ENCODE assay signal across 23 mouse cellular contexts in genomic region chr5:135053356-135053755, GRCm38 (mm10). TPM values are rescaled to one million over a fixed set of nuclear protein-coding genes. Genes with fewer than 3 reads are reported as not detected.
DNase-seq lines count a peak whose midpoint lies in the region; TF ChIP-seq lines count a peak whose summit lies in the region.
"Had no signal": no experiment of that assay in that cellular context is flagged by ENCODE, and none has a peak within 500 bp of the region (broad histone marks: within the 10 kb centered on the region; RNA-seq: fewer than 3 reads in every experiment).

No protein-coding gene starts in this region.

- no peaks in the 10 kb centered on the region for H3K27me3 ChIP-seq in heart, embryonic 10.5 days (ENCODE audit: insufficient read depth, poor library complexity, severe bottlenecking)
- H3K27me3 ChIP-seq in limb, embryonic 10.5 days (ENCODE audit: low read depth, poor library complexity, severe bottlenecking), result no peaks in the 10 kb centered on the region
- H3K27me3 ChIP-seq: CH12.LX; embryonic facial prominence, embryonic 12.5 days; forebrain, embryonic 13.5 days; Patski had no signal

- H3K4me1 ChIP-seq in heart, embryonic 10.5 days, result no peaks in the 10 kb centered on the region
- no peaks in the 10 kb centered on the region for H3K4me1 ChIP-seq in limb, embryonic 10.5 days
- H3K4me1 ChIP-seq: embryonic facial prominence, embryonic 10.5 days; embryonic facial prominence, embryonic 12.5 days; forebrain, embryonic 13.5 days had no signal

- WGBS in heart, embryonic 10.5 days, result 74% methylated on average over 12 of the region's 12 CpGs
- WGBS in limb, embryonic 10.5 days, result 92% methylated on average over 12 of the region's 12 CpGs

- no peak overlapping the region for H3K4me3 ChIP-seq in gastrocnemius, adult 2 months
- no peak overlapping the region for H3K4me3 ChIP-seq in heart, embryonic 10.5 days
- H3K4me3 ChIP-seq in left cerebral cortex, adult 2 months, result no peak overlapping the region
- H3K4me3 ChIP-seq in limb, embryonic 10.5 days, result no peak overlapping the region
- H3K4me3 ChIP-seq: embryonic facial prominence, embryonic 10.5 days; embryonic facial prominence, embryonic 12.5 days; forebrain, embryonic 13.5 days had no signal

- DNase-seq in gastrocnemius, adult 2 months, result no peak
- DNase-seq in gastrocnemius, postnatal 14 days, result no peak
- peak; percentile 74 for DNase-seq in heart, embryonic 10.5 days (ENCODE audit: low spot score)
- no peak for DNase-seq in heart, adult 18-20 months
- DNase-seq in left cerebral cortex, adult 2 months (ENCODE audit: extremely low spot score in 1 of 2, low spot score in 2 of 2), result no peak
- no peak for DNase-seq in left cerebral cortex, postnatal 14 days (ENCODE audit: low spot score in 2 of 2)
- no peak for DNase-seq in limb, embryonic 10.5 days (ENCODE audit: low spot score)
- DNase-seq: adrenal gland, adult 8-10 months; adrenal gland, postnatal 14 days; adrenal gland, postnatal 36 days; B cell, adult 2 months; cerebellum, adult 11-12 months; cerebellum, adult 2 months; cerebellum, adult 9-10 months; cerebellum, postnatal 25 days had no signal

- intact Hi-C loops in gastrocnemius, adult 2 months (cut with DNase I), result no loop called here
- intact Hi-C loops in gastrocnemius, postnatal 14 days (cut with DNase I; ENCODE audit: low total_unique reads), result no loop called here
- intact Hi-C loops in left cerebral cortex, adult 2 months (cut with DNase I), result no loop called here
- intact Hi-C loops in left cerebral cortex, postnatal 14 days (cut with DNase I), result loop anchor here (5.0 kb wide), 1 partner anchor 36 kb away; no protein-coding TSS in a partner anchor

- H3K9me3 ChIP-seq in heart, embryonic 10.5 days, result no peaks in the 10 kb centered on the region
- H3K9me3 ChIP-seq in limb, embryonic 10.5 days (replicated peaks), result no peaks in the 10 kb centered on the region
- H3K9me3 ChIP-seq: embryonic facial prominence, embryonic 10.5 days; embryonic facial prominence, embryonic 12.5 days; forebrain, embryonic 13.5 days; G1E had no signal

- H3K36me3 ChIP-seq in heart, embryonic 10.5 days, result peaks cover 87% of the 10 kb centered on the region
- H3K36me3 ChIP-seq in limb, embryonic 10.5 days, result peaks cover 88% of the 10 kb centered on the region

- H3K27ac ChIP-seq in gastrocnemius, adult 2 months, result 0 out of 2 replicates have a peak overlapping the region, but pooled peaks have one; percentile 4
- H3K27ac ChIP-seq in heart, embryonic 10.5 days, result no peak overlapping the region
- peak overlapping the region; percentile 24; the same call in 1 of the 2 replicates for H3K27ac ChIP-seq in left cerebral cortex, adult 2 months
- 0 out of 2 replicates have a peak overlapping the region, but pooled peaks have one; percentile 28 for H3K27ac ChIP-seq in limb, embryonic 10.5 days
- H3K27ac ChIP-seq: embryonic facial prominence, embryonic 10.5 days; embryonic facial prominence, embryonic 12.5 days; forebrain, embryonic 13.5 days had no signal

- TF ChIP-seq CTCF in gastrocnemius, adult 2 months (IDR thresholded peaks at IDR 0.05), result no peak
- TF ChIP-seq CTCF in left cerebral cortex, adult 2 months (IDR thresholded peaks at IDR 0.05), result no peak

RNA-seq across cellular contexts. Expression of gene Dnajc30, which starts 10.6 kb away (rescaled TPM):
- 10 to 100 TPM; 25.0 to 30.2 TPM for total RNA-seq in gastrocnemius, adult 2 months (2021)
- total RNA-seq in gastrocnemius, postnatal 14 days (2021), result 10 to 100 TPM; 24.0 to 25.8 TPM
- 24.5 and 27.6 TPM in 2 replicates for polyA plus RNA-seq in heart, embryonic 10.5 days (2016; fragmentation: Nextera tagmentation; extraction: Ambion mirVana)
- total RNA-seq in heart, adult 18-20 months (2021), result 10 to 100 TPM; 38.4 to 44.3 TPM
- total RNA-seq in left cerebral cortex, adult 2 months (2021), result 10 to 100 TPM; 38.6 to 41.7 TPM
- total RNA-seq in left cerebral cortex, postnatal 14 days (2021), result 10 to 100 TPM; 41.6 to 42.9 TPM
- 27.7 and 30.8 TPM in 2 replicates for polyA plus RNA-seq in limb, embryonic 10.5 days (2016; fragmentation: Nextera tagmentation; extraction: Ambion mirVana)

RNA-seq across cellular contexts. Expression of gene Bud23, which starts 11.4 kb away (rescaled TPM):
- total RNA-seq in gastrocnemius, adult 2 months (2021), result 10 to 100 TPM; 25.8 to 26.2 TPM
- 10 to 100 TPM; 24.7 to 33.0 TPM for total RNA-seq in gastrocnemius, postnatal 14 days (2021)
- polyA plus RNA-seq in heart, embryonic 10.5 days (2016; fragmentation: Nextera tagmentation; extraction: Ambion mirVana), result 99.4 and 134 TPM in 2 replicates
- 10 to 100 TPM; 22.5 to 25.0 TPM for total RNA-seq in heart, adult 18-20 months (2021)
- 10 to 100 TPM; 53.4 to 57.3 TPM for total RNA-seq in left cerebral cortex, adult 2 months (2021)
- total RNA-seq in left cerebral cortex, postnatal 14 days (2021), result 10 to 100 TPM; 34.0 to 55.7 TPM
- polyA plus RNA-seq in limb, embryonic 10.5 days (2016; fragmentation: Nextera tagmentation; extraction: Ambion mirVana), result 194 and 201 TPM in 2 replicates

RNA-seq across cellular contexts. Expression of gene Vps37d, which starts 24.7 kb away (rescaled TPM):
- under 1 TPM; 0.33 TPM for total RNA-seq in gastrocnemius, adult 2 months (2021)
- 1 to 10 TPM in 1 of 2 experiments, under 1 TPM in 1; 0.84 to 1.7 TPM for total RNA-seq in gastrocnemius, postnatal 14 days (2021)
- polyA plus RNA-seq in heart, embryonic 10.5 days (2016; fragmentation: Nextera tagmentation; extraction: Ambion mirVana), result 2.4 and 7.1 TPM in 2 replicates
- under 1 TPM; 0.17 to 0.36 TPM for total RNA-seq in heart, adult 18-20 months (2021)
- total RNA-seq in left cerebral cortex, adult 2 months (2021), result 10 to 100 TPM; 26.8 to 30.8 TPM
- total RNA-seq in left cerebral cortex, postnatal 14 days (2021), result 10 to 100 TPM; 23.6 to 30.9 TPM
- polyA plus RNA-seq in limb, embryonic 10.5 days (2016; fragmentation: Nextera tagmentation; extraction: Ambion mirVana), result 8.5 and 12.7 TPM in 2 replicates
- total RNA-seq: G1E had no signal
- polyA plus RNA-seq: activated CD4-positive, CD25-positive, alpha-beta regulatory T cell, adult 4 months; CD4-positive, CD25-positive, alpha-beta regulatory T cell, adult 4 months had no signal

RNA-seq across cellular contexts. Expression of gene Stx1a, which starts 30.1 kb away (rescaled TPM):
- 1 to 10 TPM in 1 of 2 experiments, under 1 TPM in 1; 0.64 to 1.3 TPM for total RNA-seq in gastrocnemius, adult 2 months (2021)
- total RNA-seq in gastrocnemius, postnatal 14 days (2021), result 1 to 10 TPM; 1.4 to 1.5 TPM
- polyA plus RNA-seq in heart, embryonic 10.5 days (2016; fragmentation: Nextera tagmentation; extraction: Ambion mirVana), result 8.5 and 8.6 TPM in 2 replicates
- 1 to 10 TPM; 1.0 to 1.5 TPM for total RNA-seq in heart, adult 18-20 months (2021)
- 100 to 1,000 TPM; 340 to 346 TPM for total RNA-seq in left cerebral cortex, adult 2 months (2021)
- total RNA-seq in left cerebral cortex, postnatal 14 days (2021), result 100 to 1,000 TPM; 413 to 473 TPM
- polyA plus RNA-seq in limb, embryonic 10.5 days (2016; fragmentation: Nextera tagmentation; extraction: Ambion mirVana), result 7.5 and 8.1 TPM in 2 replicates

RNA-seq across cellular contexts. Expression of gene Mlxipl, which starts 36.3 kb away (rescaled TPM):
- total RNA-seq in gastrocnemius, adult 2 months (2021), result 100 to 1,000 TPM in 1 of 2 experiments, 10 to 100 TPM in 1; 64.8 to 100 TPM
- 10 to 100 TPM; 37.5 to 40.6 TPM for total RNA-seq in gastrocnemius, postnatal 14 days (2021)
- polyA plus RNA-seq in heart, embryonic 10.5 days (2016; fragmentation: Nextera tagmentation; extraction: Ambion mirVana), result 1.00 and 3.0 TPM in 2 replicates
- 10 to 100 TPM; 14.1 to 26.6 TPM for total RNA-seq in heart, adult 18-20 months (2021)
- 1 to 10 TPM; 3.7 to 3.8 TPM for total RNA-seq in left cerebral cortex, adult 2 months (2021)
- 1 to 10 TPM; 4.0 to 4.5 TPM for total RNA-seq in left cerebral cortex, postnatal 14 days (2021)
- 2.5 and 5.1 TPM in 2 replicates for polyA plus RNA-seq in limb, embryonic 10.5 days (2016; fragmentation: Nextera tagmentation; extraction: Ambion mirVana)
- total RNA-seq: CH12.LX had no signal
- polyA plus RNA-seq: activated CD4-positive, CD25-positive, alpha-beta regulatory T cell, adult 4 months; G1E had no signal

Comparison
In these comparisons a context has a peak if more than half of its experiments do, and no peak if none do; other contexts are left out.
1. RNA of gene Vps37d, which starts 24.7 kb away (total RNA-seq): 23.6 to 30.9 TPM in left cerebral cortex, postnatal 14 days and 26.8 to 30.8 TPM in left cerebral cortex, adult 2 months; 0.84 to 1.7 TPM in gastrocnemius, postnatal 14 days, 0.17 to 0.36 TPM in heart, adult 18-20 months and 0.33 TPM in gastrocnemius, adult 2 months; every median in the first group is over 4 times any median in the second.